Mouse (Mus musculus) thymus, adult 2 months (tissue): Measurements from ENCODE around the gene Mtmr11. TPM values are rescaled to one million over a fixed set of nuclear protein-coding genes. Genes with fewer than 3 reads are reported as not detected.

Experiments
- DNase-seq: peaks from one replicate; pipeline ENCODE4 v3.0.0; 2021
- H3K27ac ChIP-seq: fragments of 200-500 bp; 2 replicates; pipeline ENCODE4 v1.5.1; 2012; ENCODE audit warnings: low read length, control low read depth; ENCODE audit not compliant: control insufficient read depth, insufficient read depth
- H3K27me3 ChIP-seq: fragments of 200-500 bp; 2 replicates; pipeline ENCODE4 v1.6.1; 2012; ENCODE audit warnings: mild to moderate bottlenecking, low read length, moderate library complexity, mixed read lengths; ENCODE audit not compliant: control insufficient read depth, insufficient read depth
- H3K36me3 ChIP-seq: fragments of 200-500 bp; 2 replicates; pipeline ENCODE4 v1.6.1; 2012; ENCODE audit warnings: mild to moderate bottlenecking, low read length, moderate library complexity; ENCODE audit not compliant: control insufficient read depth, insufficient read depth
- H3K4me1 ChIP-seq: fragments of 200-500 bp; replicated peaks from 2 replicates; pipeline ENCODE4 v1.6.1; 2012; ENCODE audit warnings: low read length; ENCODE audit not compliant: control insufficient read depth, insufficient read depth
- H3K4me3 ChIP-seq: fragments of 200-500 bp; 2 replicates; pipeline ENCODE4 v1.5.1; 2012; ENCODE audit warnings: mild to moderate bottlenecking, low read length, control low read depth, moderate library complexity; ENCODE audit not compliant: control insufficient read depth, insufficient read depth
- CTCF ChIP-seq: fragments of 200-500 bp; IDR thresholded peaks from 2 replicates; pipeline ENCODE4 v1.5.1; 2012; ENCODE audit warnings: mild to moderate bottlenecking, control low read depth, low read length, moderate library complexity, borderline replicate concordance; ENCODE audit not compliant: control insufficient read depth, poor library complexity, insufficient read depth; ENCODE audit errors: extremely low read depth
- POLR2A ChIP-seq: fragments of 200-500 bp; IDR thresholded peaks from 2 replicates; pipeline ENCODE4 v1.6.1; 2012; ENCODE audit warnings: mild to moderate bottlenecking, low read length, control low read depth, moderate library complexity; ENCODE audit not compliant: control insufficient read depth, poor library complexity, insufficient read depth; ENCODE audit errors: extremely low read depth
- WGBS: fragments of 180-500 bp; shearing (Covaris S2); methylation state at CpG from one replicate; pipeline ENCODE4 v1.1.7; 2018; 5-methylcytosine and 5-hydroxymethylcytosine counted together
- polyA plus RNA-seq: library from polyadenylated mRNA; depleted of rRNA; stranded (reverse); fragments of >200 nt; gene quantifications from 2 replicates; pipeline ENCODE4 v1.2.3, GENCODE M21; 2012; rRNA removed

Mtmr11 gene
- polyA plus RNA-seq = 4.0 and 5.8 TPM in 2 replicates

DNA sequence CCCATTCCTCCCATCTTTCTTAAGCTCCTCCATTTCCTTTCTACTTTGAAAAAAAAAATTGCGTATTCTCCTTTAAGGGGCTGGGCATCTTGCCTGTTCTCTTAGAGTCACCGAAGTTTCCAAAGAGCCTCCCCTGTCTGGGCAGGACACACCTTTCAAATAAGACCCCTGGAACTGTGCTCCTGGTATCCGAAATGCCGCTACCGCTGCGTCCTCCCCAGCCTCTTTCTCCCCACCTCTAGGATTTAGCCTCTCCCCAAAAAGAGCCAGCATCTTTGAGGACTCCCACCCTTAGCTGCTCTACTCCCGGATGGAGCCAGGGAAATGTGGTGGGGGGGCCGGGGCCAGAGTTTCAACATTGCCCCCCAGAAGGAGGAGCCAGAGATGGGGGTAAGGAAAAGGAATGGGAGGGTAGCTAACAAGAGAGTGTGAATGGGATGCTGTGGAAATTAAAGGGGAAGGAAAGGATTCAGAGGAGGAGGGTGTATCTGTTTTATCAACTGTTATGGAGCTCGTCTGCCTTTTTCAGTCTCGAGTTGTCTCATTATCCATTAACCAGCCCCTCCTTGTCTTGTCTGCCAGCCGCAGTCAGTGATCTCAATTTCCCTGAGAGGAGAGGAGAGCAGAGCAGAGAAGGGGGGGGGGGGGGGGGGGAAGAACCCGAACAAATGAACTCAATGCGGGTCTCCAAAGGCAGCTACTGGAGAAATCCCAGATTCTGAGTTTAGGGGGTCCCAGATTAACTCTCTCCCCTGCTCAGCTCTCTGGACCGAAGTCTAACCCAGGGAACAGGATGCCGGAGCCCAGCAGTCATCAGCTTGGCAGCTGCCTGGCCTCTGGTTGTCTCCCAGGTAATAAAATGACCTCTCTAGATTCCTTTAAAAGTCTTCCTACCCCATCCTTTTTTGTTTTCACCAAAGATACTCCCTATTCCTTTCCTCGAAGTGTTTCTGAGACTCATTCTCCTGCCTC, at the start of gene Mtmr11:
Gene Mtmr11, plus strand, starts transcription at position 136 of the 972 bp plus-strand sequence.
- Histone ChIP-seq H3K4me3 (peak within 1 kb of the TSS; percentile 31), H3K27me3 (peaks cover 7% of the 10 kb centered on the region; the same call in 1 of the 2 replicates), H3K4me1 (peaks cover 10% of the 10 kb centered on the region), H3K36me3 (no peaks in the 10 kb centered on the region), H3K27ac (peak within 1 kb of the TSS; percentile 41; the same call in 1 of the 2 replicates)
- no peak for DNase-seq
- WGBS = 28% methylated on average over 16 of the region's 16 CpGs
- no peak for TF ChIP-seq POLR2A
- no peak for TF ChIP-seq CTCF

- 87% methylated on average over 3 of the region's 3 CpGs for WGBS
- DNase-seq = no peak
- Histone ChIP-seq H3K27me3 (no peaks in the 10 kb centered on the region), H3K27ac (no peak overlapping the region), H3K4me3 (no peak overlapping the region), H3K36me3 (no peaks in the 10 kb centered on the region), H3K4me1 (no peaks in the 10 kb centered on the region; the same call in 1 of the 2 replicates)
- TF ChIP-seq POLR2A (no peak), CTCF (no peak)
Measured at GRCm38 (mm10) chr3:96113251-96113650, 48.6 kb upstream of the Mtmr11 start.

DNA sequence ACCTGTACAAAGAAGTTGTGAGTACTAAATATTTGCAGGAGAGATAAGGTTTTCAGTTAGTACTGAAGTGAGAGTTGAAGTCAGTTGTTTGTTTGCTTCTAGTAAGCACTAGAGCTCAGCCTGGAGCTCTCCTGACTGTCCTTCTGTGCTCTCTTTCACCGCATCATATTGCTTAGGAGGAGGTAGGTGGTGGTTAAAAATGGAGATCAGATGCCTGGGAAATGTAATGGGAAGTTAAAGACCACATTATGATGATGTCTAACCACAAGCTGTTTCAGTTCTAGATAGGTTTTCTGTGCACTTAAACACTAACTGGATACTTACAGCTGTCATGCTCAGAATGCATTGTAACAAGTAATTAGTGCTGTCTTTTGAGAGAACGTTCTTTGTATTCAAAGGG, 43.7 kb upstream of the Mtmr11 start:
- Histone ChIP-seq H3K36me3 (no peaks in the 10 kb centered on the region), H3K4me3 (no peak overlapping the region), H3K27me3 (no peaks in the 10 kb centered on the region), H3K4me1 (no peaks in the 10 kb centered on the region; the same call in 1 of the 2 replicates), H3K27ac (no peak overlapping the region)
- 14% methylated on average over 2 of the region's 2 CpGs for WGBS
- no peak for DNase-seq
- TF ChIP-seq CTCF = no peak
- TF ChIP-seq POLR2A = no peak

GRCm38 (mm10) chr3:96118702-96119101, 43.1 kb upstream of the Mtmr11 start:
- Histone ChIP-seq H3K27me3 (no peaks in the 10 kb centered on the region), H3K36me3 (no peaks in the 10 kb centered on the region), H3K27ac (no peak overlapping the region), H3K4me1 (no peaks in the 10 kb centered on the region), H3K4me3 (no peak overlapping the region)
- whole genome bisulfite sequencing = 76% methylated on average over 2 of the region's 2 CpGs
- no peak for DNase-seq
- TF ChIP-seq POLR2A = no peak
- no peak for TF ChIP-seq CTCF

GRCm38 (mm10) chr3:96124235-96124634, 37.6 kb upstream of the Mtmr11 start:
- DNase-seq = no peak
- no peaks in the 10 kb centered on the region for H3K36me3 ChIP-seq
- H3K4me3 ChIP-seq = no peak overlapping the region
- H3K27ac ChIP-seq = no peak overlapping the region
- no peaks in the 10 kb centered on the region for H3K4me1 ChIP-seq
- no peaks in the 10 kb centered on the region for H3K27me3 ChIP-seq
- no peak for TF ChIP-seq POLR2A
- TF ChIP-seq CTCF = no peak
- WGBS = 97% methylated on average over 5 of the region's 5 CpGs

- Histone ChIP-seq H3K27ac (no peak overlapping the region), H3K4me1 (no peaks in the 10 kb centered on the region), H3K36me3 (no peaks in the 10 kb centered on the region), H3K27me3 (no peaks in the 10 kb centered on the region), H3K4me3 (no peak overlapping the region)
- TF ChIP-seq CTCF (no peak), POLR2A (no peak)
- DNase-seq = no peak
Measured at GRCm38 (mm10) chr3:96128128-96128527, 33.7 kb upstream of the Mtmr11 start.
